Mouse (Mus musculus) adipocyte (in vitro differentiated cells): ENCODE data around the gene Siglec1.
"Not testable (repeated sequence)": the region's sequence is repeated elsewhere in the genome, so short reads cannot be mapped to it uniquely, and the experiment has no call there.

Experiments used
- DNase-seq: peaks from one replicate; pipeline ENCODE4 v3.0.0-alpha.2; 2016; ENCODE audit warnings: low spot score

Gene Siglec1

GRCm38 (mm10) chr2:131086667-131087390 lies at the start of gene Siglec1:
Gene Siglec1, minus strand, starts transcription at chr2:131086765.
- DNase-seq = peak; percentile 76

- no peak for DNase-seq
Measured at GRCm38 (mm10) chr2:131135521-131136139, 49.1 kb upstream of the Siglec1 start.

GRCm38 (mm10) chr2:131134826-131135400 lies 48.3 kb upstream of the Siglec1 start:
- no peak for DNase-seq

- DNase-seq = no peak
Measured at GRCm38 (mm10) chr2:131134381-131134780, 47.8 kb upstream of the Siglec1 start.

GRCm38 (mm10) chr2:131132930-131133547 lies 46.5 kb upstream of the Siglec1 start, which contains the start of gene Gm11037:
Gene Gm11037, plus strand, starts transcription at chr2:131133497.
- DNase-seq = no peak

- DNase-seq = no peak
Measured at GRCm38 (mm10) chr2:131132111-131132888, 45.7 kb upstream of the Siglec1 start.

GRCm38 (mm10) chr2:131130849-131131248 lies 44.3 kb upstream of the Siglec1 start:
- DNase-seq = no peak

- DNase-seq = no peak
Measured at GRCm38 (mm10) chr2:131129836-131130235, 43.3 kb upstream of the Siglec1 start.

- no peak for DNase-seq
Measured at GRCm38 (mm10) chr2:131128636-131129157, 42.1 kb upstream of the Siglec1 start.

- no peak for DNase-seq
Measured at GRCm38 (mm10) chr2:131128211-131128610, 41.6 kb upstream of the Siglec1 start.

- peak; percentile 39 for DNase-seq
Measured at GRCm38 (mm10) chr2:131127161-131127730, 40.7 kb upstream of the Siglec1 start, which contains the start of gene Hspa12b. Gene Hspa12b, plus strand, starts transcription at chr2:131127280.

- no peak for DNase-seq
Measured at GRCm38 (mm10) chr2:131125964-131126815, 39.6 kb upstream of the Siglec1 start.

GRCm38 (mm10) chr2:131125157-131125963 lies 38.8 kb upstream of the Siglec1 start:
- no peak for DNase-seq

- no peak for DNase-seq
Measured at GRCm38 (mm10) chr2:131124166-131124565, 37.6 kb upstream of the Siglec1 start.

- DNase-seq = no peak
Measured at GRCm38 (mm10) chr2:131118968-131119574, 32.5 kb upstream of the Siglec1 start.

- no peak for DNase-seq
Measured at GRCm38 (mm10) chr2:131105989-131106388, 19.4 kb upstream of the Siglec1 start.

GRCm38 (mm10) chr2:131105061-131105460 lies 18.5 kb upstream of the Siglec1 start:
- not testable (repeated sequence) for DNase-seq

GRCm38 (mm10) chr2:131104021-131104420 lies 17.5 kb upstream of the Siglec1 start:
- no peak for DNase-seq

- DNase-seq = no peak
Measured at GRCm38 (mm10) chr2:131101530-131101929, 15.0 kb upstream of the Siglec1 start.
